ENCODE assay signal across 8 mouse cellular contexts in the genomic region with DNA sequence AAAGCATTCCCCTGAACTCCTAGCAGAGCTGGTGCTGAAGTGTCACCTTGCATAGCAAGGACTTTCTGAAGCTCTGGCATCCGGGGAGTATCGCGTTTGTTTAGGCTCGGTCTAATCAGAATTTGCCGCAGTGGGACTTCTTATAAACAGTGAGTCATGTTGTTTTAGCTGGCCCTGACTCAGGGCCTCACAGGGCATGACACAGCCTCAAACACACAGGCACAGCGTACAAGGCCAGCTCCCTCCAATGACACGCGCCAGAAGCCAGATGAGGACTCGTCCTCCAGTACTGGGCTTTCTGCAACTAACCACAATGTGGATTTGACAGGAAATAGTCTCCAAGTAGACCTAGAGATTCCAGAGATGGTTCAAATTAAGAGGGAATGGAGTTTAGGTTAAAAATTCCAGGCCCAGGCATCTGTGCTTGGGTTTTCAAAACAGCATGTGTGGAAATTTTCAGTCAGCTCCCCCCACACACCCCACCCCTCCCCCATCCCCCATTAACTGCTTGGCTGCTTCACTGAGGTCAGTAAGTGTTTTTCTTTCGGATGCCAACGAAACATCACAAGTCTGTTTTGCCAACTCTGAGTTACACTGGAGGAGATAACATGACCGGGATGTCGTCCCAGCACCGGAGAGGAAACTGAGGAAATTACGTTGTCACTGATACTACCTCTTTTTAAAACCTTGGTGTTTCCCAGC. TPM values are rescaled to one million over a fixed set of nuclear protein-coding genes. Genes with fewer than 3 reads are reported as not detected.
DNase-seq lines count a peak whose midpoint lies in the region; ATAC-seq lines count a peak whose summit lies in the region.

No protein-coding gene starts in this region.

- H3K4me1 ChIP-seq in hindbrain, embryonic 10.5 days (replicated peaks): peaks cover 30% of the 10 kb centered on the region
- no peaks in the 10 kb centered on the region for H3K4me1 ChIP-seq in hindbrain, embryonic 14.5 days (replicated peaks; ENCODE audit: control insufficient read depth, insufficient read depth, low read length)
- peaks cover 30% of the 10 kb centered on the region for H3K4me1 ChIP-seq in embryonic facial prominence, embryonic 12.5 days
- H3K4me1 ChIP-seq in limb, embryonic 11.5 days (ENCODE audit: control insufficient read depth, insufficient read depth, low read length): peaks cover 18% of the 10 kb centered on the region
- no peaks in the 10 kb centered on the region for H3K4me1 ChIP-seq in neural tube, embryonic 14.5 days (ENCODE audit: control insufficient read depth, insufficient read depth, low read length)

- no peak overlapping the region for H3K4me3 ChIP-seq in hindbrain, embryonic 10.5 days
- no peak overlapping the region for H3K4me3 ChIP-seq in hindbrain, embryonic 14.5 days (replicated peaks; ENCODE audit: low read length)
- H3K4me3 ChIP-seq in embryonic facial prominence, embryonic 12.5 days: no peak overlapping the region
- no peak overlapping the region for H3K4me3 ChIP-seq in limb, embryonic 11.5 days (ENCODE audit: low read depth, low read length)
- no peak overlapping the region for H3K4me3 ChIP-seq in neural tube, embryonic 14.5 days (ENCODE audit: low read depth, low read length)

- no peak overlapping the region for H3K9ac ChIP-seq in hindbrain, embryonic 14.5 days
- H3K9ac ChIP-seq in embryonic facial prominence, embryonic 12.5 days: no peak overlapping the region
- H3K9ac ChIP-seq in limb, embryonic 11.5 days (ENCODE audit: low read length): no peak overlapping the region; the same call in 1 of the 2 replicates
- H3K9ac ChIP-seq in neural tube, embryonic 14.5 days (replicated peaks; ENCODE audit: low read depth, low read length): no peak overlapping the region

- WGBS in hindbrain, embryonic 10.5 days: 47% methylated on average over 15 of the region's 15 CpGs
- 58% methylated on average over 15 of the region's 15 CpGs for WGBS in hindbrain, embryonic 14.5 days
- 9% methylated on average over 15 of the region's 15 CpGs for WGBS in embryonic facial prominence, embryonic 12.5 days
- WGBS in limb, embryonic 11.5 days: 15% methylated on average over 15 of the region's 15 CpGs
- WGBS in neural tube, embryonic 14.5 days: 66% methylated on average over 15 of the region's 15 CpGs

- intact Hi-C loops in heart, postnatal 10 days (cut with DNase I): no loop called here

- no peaks in the 10 kb centered on the region for H3K27me3 ChIP-seq in hindbrain, embryonic 10.5 days (ENCODE audit: insufficient read depth, poor library complexity, severe bottlenecking)
- no peaks in the 10 kb centered on the region for H3K27me3 ChIP-seq in hindbrain, embryonic 14.5 days (ENCODE audit: control insufficient read depth, insufficient read depth, low read length)
- no peaks in the 10 kb centered on the region for H3K27me3 ChIP-seq in embryonic facial prominence, embryonic 12.5 days
- H3K27me3 ChIP-seq in limb, embryonic 11.5 days (ENCODE audit: control insufficient read depth, insufficient read depth, low read length): no peaks in the 10 kb centered on the region
- no peaks in the 10 kb centered on the region for H3K27me3 ChIP-seq in neural tube, embryonic 14.5 days (ENCODE audit: control insufficient read depth, insufficient read depth, low read length)

- ATAC-seq in hindbrain, embryonic 14.5 days (ENCODE audit: low FRiP score): no peak
- peak; percentile 91 for ATAC-seq in embryonic facial prominence, embryonic 12.5 days (ENCODE audit: insufficient number of reproducible peaks, insufficient read depth, low FRiP score, low TSS enrichment)
- ATAC-seq in limb, embryonic 11.5 days (ENCODE audit: insufficient number of reproducible peaks, low FRiP score, low TSS enrichment, low read depth): peak; percentile 38; the same call in 1 of the 2 replicates
- peak; percentile 65; the same call in 1 of the 2 replicates for ATAC-seq in neural tube, embryonic 14.5 days (ENCODE audit: low read depth)

- 0 out of 2 replicates have a peak, but pooled peaks cover 4% of the 10 kb centered on the region for H3K9me3 ChIP-seq in hindbrain, embryonic 10.5 days
- H3K9me3 ChIP-seq in hindbrain, embryonic 14.5 days (ENCODE audit: control insufficient read depth, low read length): no peaks in the 10 kb centered on the region
- H3K9me3 ChIP-seq in embryonic facial prominence, embryonic 12.5 days: no peaks in the 10 kb centered on the region
- H3K9me3 ChIP-seq in limb, embryonic 11.5 days (ENCODE audit: control insufficient read depth, low read length): no peaks in the 10 kb centered on the region
- H3K9me3 ChIP-seq in neural tube, embryonic 14.5 days (ENCODE audit: control insufficient read depth, low read length): no peaks in the 10 kb centered on the region

- H3K27ac ChIP-seq in hindbrain, embryonic 10.5 days: 0 out of 2 replicates have a peak overlapping the region, but pooled peaks have one; percentile 14
- H3K27ac ChIP-seq in hindbrain, embryonic 14.5 days: no peak overlapping the region
- H3K27ac ChIP-seq in embryonic facial prominence, embryonic 12.5 days: peak overlapping the region; percentile 88
- peak overlapping the region; percentile 32; the same call in 1 of the 2 replicates for H3K27ac ChIP-seq in limb, embryonic 11.5 days (replicated peaks; ENCODE audit: low read depth, low read length)
- no peak overlapping the region for H3K27ac ChIP-seq in neural tube, embryonic 14.5 days (ENCODE audit: low read depth, low read length)

- no peak overlapping the region for H3K4me2 ChIP-seq in hindbrain, embryonic 14.5 days (replicated peaks)
- H3K4me2 ChIP-seq in embryonic facial prominence, embryonic 12.5 days (replicated peaks): peak overlapping the region; percentile 32
- peak overlapping the region; percentile 11; the same call in 1 of the 2 replicates for H3K4me2 ChIP-seq in limb, embryonic 11.5 days (ENCODE audit: low read depth, severe bottlenecking)
- H3K4me2 ChIP-seq in neural tube, embryonic 14.5 days (ENCODE audit: low read depth, low read length): no peak overlapping the region

- H3K36me3 ChIP-seq in hindbrain, embryonic 10.5 days: no peaks in the 10 kb centered on the region
- H3K36me3 ChIP-seq in hindbrain, embryonic 14.5 days (replicated peaks; ENCODE audit: control insufficient read depth, insufficient read depth): no peaks in the 10 kb centered on the region
- H3K36me3 ChIP-seq in embryonic facial prominence, embryonic 12.5 days: peaks cover 8% of the 10 kb centered on the region; the same call in 1 of the 2 replicates
- H3K36me3 ChIP-seq in limb, embryonic 11.5 days (ENCODE audit: control insufficient read depth, insufficient read depth, low read length): no peaks in the 10 kb centered on the region
- no peaks in the 10 kb centered on the region for H3K36me3 ChIP-seq in neural tube, embryonic 14.5 days (ENCODE audit: control insufficient read depth, insufficient read depth, low read length)

- DNase-seq in hindbrain, embryonic 10.5 days (ENCODE audit: low spot score): peak; percentile 65
- no peak for DNase-seq in hindbrain, embryonic 14.5 days (ENCODE audit: low spot score)
- peak; percentile 78 to 79 for DNase-seq in heart, postnatal 10 days
- peak; percentile 55 for DNase-seq in limb, embryonic 11.5 days (ENCODE audit: low spot score)
- DNase-seq in B cell, adult 2 months: no peak
- no peak for DNase-seq in right cerebral cortex, postnatal 14 days

RNA-seq across cellular contexts. Expression of a gene that starts 14.8 kb away (rescaled TPM):
- 32.8 and 35.4 TPM in 2 replicates for polyA plus RNA-seq in hindbrain, embryonic 10.5 days (2016; fragmentation: Nextera tagmentation; extraction: Ambion mirVana)
- polyA plus RNA-seq in hindbrain, embryonic 14.5 days (2014; fragmentation: Nextera tagmentation; extraction: Ambion mirVana): 10.7 and 12.2 TPM in 2 replicates
- 79.3 and 81.3 TPM in 2 replicates for polyA plus RNA-seq in embryonic facial prominence, embryonic 12.5 days (2016; fragmentation: Nextera tagmentation; extraction: Ambion mirVana)
- total RNA-seq in heart, postnatal 10 days (2021): 10 to 100 TPM in 1 of 2 experiments, 1 to 10 TPM in 1; 6.3 to 10.7 TPM
- polyA plus RNA-seq in limb, embryonic 11.5 days (2014; fragmentation: Nextera tagmentation; extraction: Ambion mirVana): 66.3 and 70.3 TPM in 2 replicates
- 5.1 and 15.9 TPM in 2 replicates for polyA plus RNA-seq in neural tube, embryonic 14.5 days (2014; fragmentation: Nextera tagmentation; extraction: Ambion mirVana)

Comparison
In these comparisons a context has a peak if more than half of its experiments do, and no peak if none do; other contexts are left out.
1. DNase-seq: peak in hindbrain, embryonic 10.5 days (single experiment), heart, postnatal 10 days (2 of 2) and limb, embryonic 11.5 days (single experiment); none in hindbrain, embryonic 14.5 days (single experiment), B cell, adult 2 months (0 of 2) and right cerebral cortex, postnatal 14 days (single experiment).
2. H3K27ac ChIP-seq: peak in hindbrain, embryonic 10.5 days (single experiment), embryonic facial prominence, embryonic 12.5 days (single experiment) and limb, embryonic 11.5 days (single experiment); none in hindbrain, embryonic 14.5 days (single experiment) and neural tube, embryonic 14.5 days (single experiment).
3. H3K4me2 ChIP-seq: peak in embryonic facial prominence, embryonic 12.5 days (single experiment) and limb, embryonic 11.5 days (single experiment); none in hindbrain, embryonic 14.5 days (single experiment) and neural tube, embryonic 14.5 days (single experiment).